Mouse (Mus musculus): ENCODE measurements around the gene Ccr2.
"Not testable (repeated sequence)": the region's sequence is repeated elsewhere in the genome, so short reads cannot be mapped to it uniquely, and the experiment has no call there.

The Ccr2 gene

DNA sequence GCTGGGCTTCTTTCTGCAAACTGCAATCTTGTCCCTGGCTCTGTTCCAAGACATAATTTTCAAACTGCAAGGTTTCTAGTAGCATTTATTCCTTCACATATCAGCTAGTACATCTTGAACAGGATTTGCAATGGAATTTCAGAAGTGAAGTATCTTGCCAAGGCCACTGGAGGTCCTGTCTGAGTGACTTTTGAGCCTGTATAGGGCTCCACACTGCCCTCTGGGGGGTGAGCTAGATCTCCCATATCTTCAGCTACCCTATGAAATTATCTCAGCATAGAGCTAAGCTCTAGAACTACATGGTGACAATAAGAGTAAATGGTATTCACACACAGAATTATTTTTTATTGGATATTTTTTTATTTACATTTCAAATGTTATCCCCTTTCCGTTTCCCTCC lies 16.7 kb downstream of the Ccr2 start:
- peak; percentile 33 for DNase-seq (ENCODE audit: low spot score)

DNA sequence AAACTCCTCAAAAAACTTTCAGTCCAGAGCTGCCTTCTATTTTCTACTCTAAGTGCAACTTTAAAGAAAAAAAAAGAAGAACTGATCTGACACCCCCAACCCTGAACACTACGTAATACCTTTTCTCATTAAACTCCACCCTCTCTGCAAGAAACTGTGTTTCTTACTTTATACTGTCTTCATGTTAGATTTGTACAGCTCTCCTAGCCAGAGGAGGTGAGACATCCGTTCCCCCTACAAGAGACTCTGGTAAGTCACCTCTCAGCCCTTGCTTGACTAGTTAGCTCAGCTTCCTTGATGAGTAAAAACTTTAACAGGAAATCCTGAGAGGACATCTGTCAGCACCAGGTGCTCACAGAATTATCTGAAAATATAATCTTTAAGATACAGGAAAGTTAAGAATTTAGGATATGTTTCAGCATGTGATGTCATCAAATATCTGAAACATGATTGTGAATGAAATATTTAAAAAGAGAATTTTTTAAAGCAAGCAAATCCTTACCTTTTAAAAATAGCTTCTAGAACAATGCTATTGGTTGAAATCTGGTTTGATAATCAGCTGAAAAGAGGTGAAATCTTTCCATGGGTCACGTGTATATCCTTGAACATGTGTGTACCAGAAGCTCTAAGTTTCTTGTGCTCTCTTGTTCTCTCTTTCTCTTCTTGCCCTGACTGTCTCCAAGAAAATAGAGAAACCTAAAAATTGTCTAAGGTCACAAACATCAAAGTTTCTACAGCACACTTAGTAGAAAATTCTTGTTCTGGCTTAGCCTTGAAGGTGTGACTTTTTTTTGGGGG lies 19.8 kb downstream of the Ccr2 start, which contains the start of gene Ccr5:
TSS of gene Ccr5 (plus strand) at position 157 of the 798 bp plus-strand sequence.
- no peak for DNase-seq (ENCODE audit: low spot score)

DNA sequence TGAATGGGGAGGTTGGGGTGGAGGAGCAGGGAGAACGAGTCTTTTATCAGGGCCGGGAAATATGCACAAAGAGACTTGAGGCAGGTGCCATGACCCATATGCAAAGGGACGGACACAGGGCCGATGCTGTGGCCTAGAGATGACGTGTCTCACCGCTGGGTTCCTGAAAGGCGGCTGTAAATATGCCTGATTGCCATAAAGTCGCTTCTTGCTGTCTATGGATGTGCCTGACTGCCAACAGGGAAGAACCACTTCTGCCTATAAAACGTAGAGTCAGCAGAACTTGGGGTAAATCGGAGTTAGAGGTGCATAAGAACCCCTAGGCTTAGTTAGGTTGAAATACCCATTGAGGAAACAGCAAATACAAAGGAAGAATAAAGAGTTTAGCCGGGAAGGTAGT lies 23.8 kb downstream of the Ccr2 start:
- no peak for DNase-seq (ENCODE audit: low spot score)

DNA sequence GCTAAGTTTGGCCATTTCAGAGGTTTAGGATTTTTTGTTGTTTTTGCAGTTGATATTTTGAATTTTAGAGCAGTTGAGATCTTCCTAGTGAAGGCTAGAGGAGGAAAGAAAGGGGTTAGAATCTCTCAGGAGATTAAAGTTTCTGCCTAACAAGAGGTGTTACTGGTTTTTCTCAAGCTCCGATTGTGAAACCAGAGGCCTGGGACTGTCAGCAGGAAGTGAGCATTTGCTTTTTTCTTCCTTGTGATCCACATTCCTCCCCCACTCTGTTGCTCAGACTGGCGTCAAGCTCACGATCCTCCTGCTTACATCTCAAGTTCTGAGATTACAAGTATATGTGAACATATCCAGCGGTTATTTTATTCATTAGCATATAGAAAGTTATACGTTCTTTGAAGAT lies 24.6 kb downstream of the Ccr2 start:
- peak; percentile 50 for DNase-seq (ENCODE audit: low spot score)

DNA sequence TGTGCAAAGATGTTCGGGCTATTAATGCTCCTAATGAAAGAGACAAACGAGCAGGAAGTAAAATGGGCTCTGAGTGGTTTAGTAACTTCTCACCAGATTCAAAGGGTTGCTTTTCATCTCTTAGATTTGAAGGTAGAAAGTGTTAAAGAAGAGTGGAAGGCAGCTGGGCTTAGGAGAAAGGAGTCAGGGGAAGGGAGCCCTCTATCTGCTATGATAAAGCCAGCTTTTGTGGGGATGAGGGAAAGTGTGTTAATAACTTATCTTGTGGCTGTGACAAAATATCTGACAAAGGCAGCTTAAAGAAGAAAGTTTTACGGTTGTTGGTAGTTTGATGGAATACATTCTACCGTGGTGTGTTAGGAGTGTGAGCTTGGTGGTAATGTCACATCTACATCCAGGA lies 25.7 kb downstream of the Ccr2 start:
- no peak for DNase-seq (ENCODE audit: low spot score)

DNA sequence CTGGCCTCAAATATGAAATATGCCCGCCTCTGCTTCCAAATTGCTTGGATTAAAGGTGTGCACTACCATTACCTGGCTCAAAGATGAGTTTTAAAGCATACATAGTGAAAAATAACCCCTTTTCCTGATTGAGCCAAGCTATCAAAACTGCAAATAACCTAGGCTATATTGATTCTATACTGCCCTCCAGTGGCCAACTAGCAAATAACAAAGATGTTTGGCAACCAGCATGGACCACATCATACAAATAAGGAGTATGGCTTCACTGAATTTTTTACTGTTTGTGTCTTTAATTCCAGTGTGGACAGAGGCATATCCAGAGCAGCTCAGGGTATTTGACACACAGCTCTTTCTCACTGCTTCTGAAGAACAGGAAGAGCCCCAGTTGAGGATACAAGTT lies 26.6 kb downstream of the Ccr2 start:
- DNase-seq (ENCODE audit: low spot score): peak; percentile 75

DNA sequence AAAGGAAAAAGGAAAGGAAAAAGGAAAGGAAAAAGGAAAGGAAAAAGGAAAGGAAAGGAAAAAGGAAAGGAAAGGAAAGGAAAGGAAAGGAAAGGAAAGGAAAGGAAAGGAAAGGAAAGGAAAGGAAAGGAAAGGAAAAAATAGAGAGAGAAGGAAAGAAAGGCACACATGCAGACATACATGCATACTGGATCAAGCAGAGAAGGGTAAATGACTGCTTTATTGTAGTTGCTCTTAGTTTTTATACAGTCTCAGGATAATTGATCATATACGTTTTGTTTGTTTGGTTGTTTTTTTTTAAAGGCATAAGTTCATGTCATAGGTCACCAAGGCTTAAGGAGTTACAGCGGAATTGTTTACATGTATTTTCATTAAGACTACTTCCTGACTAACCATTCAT lies 31.1 kb downstream of the Ccr2 start:
- DNase-seq (ENCODE audit: low spot score): not testable (repeated sequence)

DNA sequence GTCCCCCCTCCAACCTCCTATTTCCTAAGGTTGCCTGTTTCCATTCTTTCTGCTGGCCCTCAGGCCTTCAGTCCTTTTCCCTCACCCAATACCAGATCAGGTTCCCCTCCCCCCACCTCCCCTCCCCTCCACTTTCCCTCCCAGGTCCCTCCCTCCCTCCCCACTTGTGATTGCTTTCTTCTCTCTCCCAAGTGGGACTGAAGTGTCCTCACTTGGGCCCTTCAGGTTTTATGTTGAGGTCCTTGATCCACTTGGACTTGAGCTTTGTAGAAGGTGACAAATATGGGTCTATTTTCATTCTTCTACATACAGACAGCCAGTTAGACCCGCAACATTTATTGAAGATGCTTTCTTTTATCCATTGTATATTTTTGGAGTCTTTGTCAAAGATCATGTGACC lies 33.2 kb downstream of the Ccr2 start:
- peak; percentile 48 for DNase-seq (ENCODE audit: low spot score)

DNA sequence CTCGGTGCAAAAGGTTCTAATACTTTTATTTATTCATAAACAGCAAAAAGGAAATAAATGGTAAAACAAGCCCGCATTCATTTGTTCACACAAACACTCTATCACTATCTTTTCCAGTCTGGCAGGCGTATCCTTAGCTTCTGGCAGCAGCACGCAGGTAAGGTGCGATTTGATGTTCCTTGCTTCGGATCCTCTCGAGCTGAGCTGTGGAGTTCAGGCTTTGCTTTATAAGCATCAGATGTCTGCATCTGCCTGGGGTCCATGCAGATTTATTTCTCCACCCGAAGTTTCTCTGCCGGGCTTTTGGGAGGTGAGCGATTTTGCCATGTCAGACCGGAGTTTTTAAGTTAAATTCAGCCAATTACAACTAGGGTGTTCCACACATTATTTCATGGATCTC lies 35.9 kb downstream of the Ccr2 start:
- DNase-seq (ENCODE audit: low spot score): no peak

DNA sequence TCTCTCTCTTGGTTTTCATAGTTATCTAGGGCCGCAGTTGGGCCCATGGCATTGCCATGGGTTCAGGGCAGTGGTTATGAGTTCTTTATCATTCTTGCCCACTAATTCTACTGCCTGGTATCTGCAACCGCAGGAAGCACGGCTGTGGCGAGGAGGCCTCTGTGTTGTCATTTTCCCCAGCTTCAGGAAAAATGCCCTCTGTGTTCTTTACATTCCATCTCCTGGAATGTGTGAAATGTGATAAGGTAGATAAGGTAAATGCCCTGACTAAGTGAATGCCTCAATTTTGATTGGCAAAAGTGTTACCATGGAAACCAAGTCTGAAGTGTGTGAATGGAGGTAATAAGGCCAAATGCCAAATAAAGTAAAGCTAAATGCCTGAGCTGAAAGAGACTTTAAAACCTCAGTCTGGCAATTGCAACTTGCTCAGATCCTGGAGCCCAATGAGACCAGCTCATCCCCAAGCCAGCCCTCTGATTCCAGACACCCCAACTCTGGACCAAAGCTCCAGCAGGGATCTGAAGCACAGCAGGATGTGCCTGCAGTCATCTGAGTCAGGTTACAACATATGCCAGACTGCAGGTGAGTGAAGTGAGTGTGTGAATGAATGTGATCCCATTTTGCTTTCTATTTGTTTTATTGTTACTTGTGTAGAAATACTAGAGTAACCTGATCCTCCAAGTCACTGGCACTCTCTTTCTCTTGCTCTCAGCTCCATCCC lies 36.5 kb downstream of the Ccr2 start:
- DNase-seq (ENCODE audit: low spot score): no peak

DNA sequence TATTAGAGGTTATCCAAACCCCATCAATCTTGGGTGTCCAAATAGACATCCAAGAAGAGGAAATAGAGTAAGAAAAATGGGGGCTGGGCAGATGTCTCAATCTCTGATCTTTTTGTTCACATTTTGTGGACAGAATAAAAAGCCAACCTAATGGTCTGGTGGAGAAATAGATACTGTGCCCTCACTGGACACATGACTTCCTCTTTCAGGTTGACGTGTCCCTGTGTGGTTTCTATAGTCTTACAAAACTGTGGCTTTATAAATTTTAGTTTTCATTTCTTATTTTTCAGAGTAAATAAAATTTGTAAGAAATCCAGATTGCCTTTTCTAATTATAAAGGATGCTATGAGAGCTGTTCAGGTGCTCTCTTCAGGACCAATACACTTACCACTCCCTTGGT lies 41.9 kb downstream of the Ccr2 start:
- DNase-seq (ENCODE audit: low spot score): no peak

DNA sequence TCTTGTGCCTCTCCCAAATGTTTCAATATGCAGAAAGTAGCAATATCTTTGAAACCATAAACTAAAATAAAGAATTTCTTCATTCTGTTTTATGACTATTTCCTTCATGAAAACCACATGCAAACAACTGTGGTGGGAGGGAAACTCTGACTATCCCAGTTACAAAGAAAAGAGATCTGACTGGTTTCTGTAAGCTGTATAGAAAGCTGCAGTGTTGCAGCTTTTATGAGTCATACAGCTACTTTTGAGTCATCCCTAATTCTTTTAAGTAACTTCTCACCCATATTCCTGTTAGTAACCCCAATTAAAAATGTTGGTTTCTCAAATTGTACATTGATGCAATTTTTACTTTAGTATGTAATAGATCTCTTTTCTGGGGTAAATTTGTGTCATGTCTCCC lies 44.6 kb downstream of the Ccr2 start:
- DNase-seq (ENCODE audit: low spot score): no peak

Data from lung, postnatal 25 days (tissue).